Mouse (Mus musculus) naive thymus-derived CD4-positive, alpha-beta T cell, adult 5 months (primary cell): Measurements from ENCODE around the gene Wfdc5. TPM values are rescaled to one million over a fixed set of nuclear protein-coding genes. Genes with fewer than 3 reads are reported as not detected.

Source experiments
- polyA plus RNA-seq: library from polyadenylated mRNA; unstranded; fragments of 100-300 nt; shearing (Covaris generic); gene quantifications from one replicate; pipeline ENCODE4 v1.2.1, GENCODE M21; 2017

The Wfdc5 gene
- polyA plus RNA-seq: not detected

GRCm38 (mm10) chr2:164182692-164183255 lies at the start of gene Wfdc5:
Gene Wfdc5 (minus strand): TSS chr2:164182742.

DNA sequence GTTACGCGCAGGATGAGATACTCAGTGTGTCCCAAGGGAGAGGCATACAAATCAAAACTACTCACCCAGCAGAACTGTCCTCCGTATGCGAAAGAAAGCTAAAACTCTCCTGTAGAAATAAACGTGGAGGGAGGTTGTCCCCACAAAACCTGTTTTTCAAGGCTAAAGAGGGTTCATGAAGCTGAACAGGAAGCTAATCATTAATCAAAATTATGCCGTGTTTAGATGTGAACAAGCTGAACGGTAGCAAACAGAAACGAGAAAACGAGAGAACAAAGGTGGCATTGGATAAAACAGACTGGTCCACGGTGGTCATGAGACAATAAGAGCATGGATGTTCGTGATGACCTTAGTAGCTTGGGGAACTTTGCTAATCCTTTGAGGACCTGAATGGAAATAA lies 39.0 kb upstream of the Wfdc5 start, which contains the start of gene Wfdc15b:
Wfdc15b (minus strand) TSS at position 139 of the 400 bp plus-strand sequence.

GRCm38 (mm10) chr2:164199626-164200327 lies 17.2 kb upstream of the Wfdc5 start, which contains the start of gene Wfdc15a:
Gene Wfdc15a (minus strand): TSS chr2:164200130.

DNA sequence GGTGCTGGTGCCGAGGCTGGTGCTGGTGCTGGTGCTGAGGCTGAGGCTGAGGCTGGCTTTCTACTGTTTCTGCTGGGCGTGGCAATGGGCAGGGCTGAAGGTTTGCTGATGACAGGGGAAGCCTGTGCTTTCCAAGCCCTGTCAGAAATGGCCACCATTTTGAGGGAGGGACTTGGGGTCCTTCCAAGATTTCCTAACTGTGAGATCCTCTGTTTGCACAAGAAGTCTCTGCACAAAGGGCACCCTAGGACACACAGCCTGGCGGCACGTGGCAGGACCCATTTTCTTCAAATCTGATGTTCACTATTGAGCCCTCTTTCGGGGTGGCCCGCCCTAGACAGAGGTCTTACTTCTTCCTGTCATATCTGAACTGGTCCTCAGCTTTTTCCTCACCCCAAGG lies 8.0 kb upstream of the Wfdc5 start, which contains the start of gene Wfdc12:
Wfdc12 (minus strand) TSS at position 33 of the 400 bp plus-strand sequence.

GRCm38 (mm10) chr2:164170902-164171301 lies 11.6 kb downstream of the Wfdc5 start, which contains the start of gene Kcns1:
Gene Kcns1 (minus strand): TSS chr2:164171113.

Other genes starting within 250 kb of the Wfdc5 start
- 143 TPM for gene Ywhab, start 187.8 kb downstream of the Wfdc5 start, polyA plus RNA-seq
- 0.80 TPM for gene Pabpc1l, start 157.3 kb downstream of the Wfdc5 start, polyA plus RNA-seq
- 393 TPM for gene Stk4, start 112.4 kb downstream of the Wfdc5 start, polyA plus RNA-seq
- gene Tomm34, start 111.6 kb downstream of the Wfdc5 start, polyA plus RNA-seq: 126 TPM
- gene Kcns1, start 11.6 kb downstream of the Wfdc5 start, polyA plus RNA-seq: not detected
- not detected for gene Wfdc12, start 7.9 kb upstream of the Wfdc5 start, polyA plus RNA-seq
- not detected for gene Wfdc15a, start 17.4 kb upstream of the Wfdc5 start, polyA plus RNA-seq
- not detected for gene Wfdc15b, start 38.9 kb upstream of the Wfdc5 start, polyA plus RNA-seq
- gene Svs2, start 55.7 kb upstream of the Wfdc5 start, polyA plus RNA-seq: not detected
- gene Svs3b, start 73.9 kb upstream of the Wfdc5 start, polyA plus RNA-seq: not detected
- gene Svs4, start 95.7 kb upstream of the Wfdc5 start, polyA plus RNA-seq: not detected
- not detected for gene Svs3a, start 106.5 kb upstream of the Wfdc5 start, polyA plus RNA-seq
- gene Svs6, start 134.0 kb upstream of the Wfdc5 start, polyA plus RNA-seq: not detected
- gene Svs5, start 150.0 kb upstream of the Wfdc5 start, polyA plus RNA-seq: not detected
- gene Slpi, start 206.4 kb upstream of the Wfdc5 start, polyA plus RNA-seq: 9.6 TPM
- not detected for gene Rbpjl, start 220.4 kb upstream of the Wfdc5 start, polyA plus RNA-seq
- not detected for gene Matn4, start 222.4 kb upstream of the Wfdc5 start, polyA plus RNA-seq